Mouse (Mus musculus) lung, postnatal 0 days (tissue): Measurements from ENCODE around the gene Adh4.

ENCODE experiments used
- CTCF ChIP-seq: IDR thresholded peaks from 2 replicates; pipeline ENCODE4 v1.5.1; 2016; ENCODE audit warnings: antibody characterized with exemption, mild to moderate bottlenecking
- EP300 ChIP-seq: IDR thresholded peaks from 2 replicates; pipeline ENCODE4 v1.6.1; 2016; ENCODE audit warnings: antibody characterized with exemption, mild to moderate bottlenecking, control low read depth

DNA sequence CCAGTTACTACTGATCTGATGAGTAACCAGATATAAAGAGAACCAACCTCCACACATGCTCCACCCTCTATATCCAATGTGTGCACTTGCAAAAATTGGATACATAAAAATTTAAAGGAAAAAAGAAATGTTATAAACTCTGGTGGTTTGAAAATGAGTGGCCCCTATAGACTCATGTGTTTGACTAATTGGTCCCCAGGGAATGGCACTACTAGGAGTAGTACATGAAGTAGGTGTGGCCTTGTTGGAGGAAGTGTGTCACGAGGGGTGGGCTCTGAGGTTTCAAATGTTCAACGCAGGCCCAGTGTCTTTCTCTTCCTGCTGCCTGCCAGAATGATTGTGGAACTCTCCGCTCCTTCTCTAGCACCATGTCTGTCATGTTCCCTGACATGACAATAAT is 46.6 kb downstream of the Adh4 start:
- no peak for TF ChIP-seq CTCF
- TF ChIP-seq EP300 = no peak
